Mouse (Mus musculus) stomach, postnatal 0 days (tissue): Measurements from ENCODE around the gene 2010003K11Rik.

Experiments
- CTCF ChIP-seq: IDR thresholded peaks from 2 replicates; pipeline ENCODE4 v1.5.1; 2016; ENCODE audit warnings: antibody characterized with exemption, low read depth, mild to moderate bottlenecking, moderate library complexity
- EP300 ChIP-seq: optimal IDR thresholded peaks from 2 replicates; pipeline ENCODE3; 2016; ENCODE audit warnings: antibody characterized with exemption

- TF ChIP-seq CTCF (no peak), EP300 (no peak)
These were observed 23.2 kb upstream of the 2010003K11Rik start for GRCm38 (mm10) chr19:4521426-4522050.
